Mouse (Mus musculus) adipocyte (in vitro differentiated cells): ENCODE measurements around the gene Siah1a.

ENCODE experiments used
- DNase-seq: peaks from one replicate; pipeline ENCODE4 v3.0.0-alpha.2; 2016; ENCODE audit warnings: low spot score

Siah1a gene

DNA sequence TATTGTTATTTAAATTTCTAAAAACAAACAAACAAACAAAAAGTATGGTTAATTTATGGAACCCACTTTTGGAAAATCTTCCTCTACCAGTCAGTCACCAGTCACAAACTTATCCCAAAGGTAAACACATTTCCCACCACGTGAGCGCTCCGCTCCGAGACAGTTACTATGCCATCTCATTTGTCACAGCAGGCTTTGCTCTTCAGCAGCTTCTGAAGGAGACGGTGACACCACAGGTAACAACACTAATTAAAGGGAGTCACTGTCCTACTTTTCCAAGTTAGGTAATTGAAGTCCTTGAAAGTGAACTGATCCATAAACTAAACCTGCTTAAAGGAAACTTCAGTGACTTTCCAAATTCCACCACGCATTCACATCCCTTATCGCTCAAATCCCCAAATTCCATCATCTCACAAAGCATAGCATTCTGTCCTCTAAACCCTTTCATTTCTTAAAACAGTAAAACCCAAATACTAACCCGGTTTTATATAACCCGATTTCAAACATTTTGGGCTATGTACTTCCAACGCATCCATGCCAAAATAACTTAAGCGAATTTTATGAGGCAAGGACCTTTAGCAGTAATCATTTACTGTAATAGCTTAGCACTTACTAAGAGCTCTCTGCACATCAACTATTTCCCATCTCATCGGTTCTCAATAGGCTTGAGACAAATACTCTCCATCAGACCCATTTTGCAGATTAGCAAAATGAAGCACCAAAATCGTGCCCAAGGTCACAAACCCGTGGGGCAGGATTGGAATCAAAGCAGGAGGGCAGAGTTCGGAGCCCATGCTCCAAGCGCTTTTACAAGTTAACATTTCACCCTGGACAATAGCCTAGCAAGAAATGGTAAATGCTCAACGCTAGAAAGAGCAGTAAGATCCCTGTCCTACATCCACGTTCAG, 1.2 kb downstream of the Siah1a start:
- DNase-seq = peak; percentile 75

DNA sequence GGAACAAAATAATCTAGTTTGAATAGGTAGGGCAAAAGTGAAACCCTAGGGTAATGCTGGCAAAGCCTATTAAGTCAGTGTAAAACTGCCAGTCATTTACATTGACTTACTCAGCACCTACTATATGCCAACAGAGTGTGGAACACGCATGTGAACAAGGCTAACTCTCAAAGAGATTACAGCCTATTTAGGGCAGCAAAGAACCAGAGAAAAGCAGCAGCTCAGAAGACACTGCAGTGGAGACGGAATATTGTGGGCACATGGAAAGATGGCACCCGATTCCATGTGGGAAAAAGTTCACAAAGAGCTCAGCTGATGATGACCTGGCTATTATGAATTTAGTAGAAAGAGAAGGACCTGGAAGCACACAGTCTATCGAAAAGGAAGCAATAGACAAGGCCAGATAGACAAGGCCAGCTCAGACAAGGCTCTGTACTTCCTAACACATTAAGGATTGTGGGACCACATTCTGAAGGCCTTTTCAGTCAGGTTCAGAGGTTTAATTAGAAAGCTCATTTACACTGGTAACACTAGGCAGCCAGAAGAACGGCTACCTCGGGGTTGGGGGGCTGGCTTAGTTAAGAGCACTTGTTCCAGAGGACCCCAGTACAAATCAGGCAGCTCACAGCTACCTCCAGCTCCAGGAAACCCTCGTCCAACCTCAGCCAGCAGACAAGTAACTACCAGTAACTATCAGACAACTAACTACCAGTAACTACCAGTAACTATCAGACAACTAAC, 3.0 kb downstream of the Siah1a start:
- peak; percentile 75 for DNase-seq

DNA sequence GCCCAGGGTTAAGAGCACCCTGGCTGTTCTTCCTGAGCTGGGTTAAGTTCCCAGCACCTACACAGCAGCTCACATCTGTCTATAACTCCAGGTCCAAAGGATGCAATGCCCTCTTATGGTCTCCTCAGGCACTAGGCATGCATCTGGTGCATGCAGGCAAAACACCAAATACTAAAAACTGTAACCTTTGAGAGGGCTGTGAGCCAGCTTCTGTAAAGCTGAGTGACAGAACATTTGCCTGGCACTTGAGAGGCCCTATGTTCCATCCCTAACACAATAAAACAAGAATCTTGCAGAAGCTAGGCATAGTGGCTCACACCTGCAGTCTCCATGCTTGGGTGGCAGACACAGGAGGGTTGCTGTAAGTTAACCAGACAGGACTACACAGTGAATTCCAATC, 4.1 kb downstream of the Siah1a start:
- DNase-seq = peak; percentile 50

DNA sequence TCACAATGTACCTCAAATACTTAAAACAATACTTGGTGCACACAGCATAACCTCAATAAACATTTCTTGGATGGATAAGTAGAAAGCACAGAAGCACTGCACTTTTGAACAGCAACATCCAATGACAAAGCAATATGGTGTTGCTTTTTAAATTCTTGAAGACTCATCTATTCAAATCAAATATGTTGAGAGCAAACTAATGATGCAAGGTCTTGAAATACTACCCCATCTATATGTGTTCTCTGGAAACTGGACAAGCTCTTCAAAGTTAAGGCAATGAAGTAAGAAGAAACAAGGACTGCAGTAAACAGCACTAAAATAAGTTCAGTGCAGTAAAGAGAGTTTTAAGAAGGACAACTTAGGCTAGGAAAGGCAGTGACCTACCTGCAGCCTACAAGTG, 4.8 kb downstream of the Siah1a start:
- DNase-seq = no peak

DNA sequence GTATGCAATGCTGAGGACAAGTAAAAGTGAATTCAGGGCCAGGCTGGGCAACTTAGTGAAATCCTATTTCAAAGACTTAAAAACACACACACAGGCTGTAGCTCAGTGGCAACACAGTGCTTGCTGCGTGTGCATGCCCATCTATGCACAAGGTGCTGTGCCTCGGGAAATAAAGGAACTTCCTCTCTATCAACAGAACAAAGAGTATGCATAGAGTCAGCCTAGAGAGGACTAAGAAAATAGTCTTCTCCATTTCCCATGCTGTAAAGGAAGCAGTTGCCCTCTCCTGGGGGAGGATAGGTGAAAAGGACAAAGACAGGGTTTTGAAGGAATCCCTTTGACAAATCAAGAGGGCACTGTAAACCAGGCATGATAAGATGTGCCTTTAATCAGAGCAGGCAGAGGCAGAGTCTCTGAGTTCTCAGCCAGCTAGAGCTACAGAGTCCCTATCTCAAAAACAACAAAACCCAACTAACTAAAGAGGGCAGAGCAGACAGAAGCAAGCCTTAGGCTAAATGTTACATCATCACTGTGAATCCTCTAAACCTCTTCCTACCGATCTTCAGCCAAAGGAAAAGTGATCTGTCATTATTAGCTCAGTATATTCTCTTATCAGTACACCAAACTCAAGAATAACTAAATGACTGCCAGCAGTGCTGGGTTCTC, 10.2 kb downstream of the Siah1a start:
- no peak for DNase-seq

DNA sequence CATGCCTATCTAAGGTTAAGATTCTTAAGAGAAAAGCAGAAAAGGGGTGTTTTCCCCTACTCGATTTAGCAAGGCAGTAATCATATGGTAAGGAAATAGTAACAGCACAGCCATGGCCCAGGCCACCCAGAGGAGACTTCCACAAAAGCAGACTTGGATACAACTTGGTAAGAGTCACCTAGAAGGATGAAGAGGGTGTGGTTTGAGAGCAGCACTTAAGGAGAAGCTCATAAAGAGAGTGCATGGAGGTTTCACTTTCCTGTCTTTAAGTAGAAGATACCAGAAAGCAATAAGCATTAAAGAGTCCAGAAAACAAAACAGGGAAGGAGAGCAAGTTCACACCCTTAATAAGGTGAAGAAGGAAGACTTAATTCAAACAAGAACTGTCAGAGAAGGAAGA, 10.8 kb downstream of the Siah1a start:
- DNase-seq = no peak

DNA sequence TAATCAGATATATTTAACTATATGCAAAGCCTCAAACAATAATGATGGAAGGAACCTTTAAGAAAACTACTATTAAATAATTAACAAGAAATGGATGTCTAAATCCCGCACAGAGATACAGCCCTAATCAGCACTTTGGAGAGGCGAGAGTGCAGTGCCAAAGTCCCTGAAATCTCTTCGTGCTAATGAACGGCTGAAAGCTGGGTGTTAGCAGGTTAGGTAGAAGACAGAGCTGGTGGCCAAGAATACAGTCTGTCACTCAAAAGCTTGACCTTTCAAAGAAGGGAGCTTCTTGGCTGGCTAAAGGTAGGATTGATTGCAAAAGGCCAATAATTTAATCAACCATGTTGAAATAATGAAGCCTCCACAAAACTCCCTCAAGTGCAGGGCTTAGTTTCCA, 11.6 kb downstream of the Siah1a start:
- no peak for DNase-seq

DNA sequence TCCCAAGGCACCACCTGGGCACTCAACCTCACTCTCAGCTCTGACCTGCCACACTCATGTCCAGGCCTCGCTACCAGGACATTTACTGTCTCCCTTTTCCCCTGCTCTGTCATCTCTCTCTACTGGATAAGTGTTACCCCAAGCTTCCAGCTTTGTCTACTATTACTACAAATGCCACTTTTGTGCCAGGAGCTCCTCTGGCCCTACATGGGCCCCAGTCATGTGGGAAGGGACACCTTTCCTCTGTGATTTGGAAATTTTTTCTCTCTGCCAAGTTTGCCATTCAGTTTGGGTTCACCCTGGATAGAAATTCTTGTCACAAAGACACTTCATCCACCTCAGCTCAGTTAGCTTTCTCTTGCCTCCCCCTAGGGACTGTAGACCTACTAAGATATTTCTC, 14.9 kb downstream of the Siah1a start:
- DNase-seq = no peak

DNA sequence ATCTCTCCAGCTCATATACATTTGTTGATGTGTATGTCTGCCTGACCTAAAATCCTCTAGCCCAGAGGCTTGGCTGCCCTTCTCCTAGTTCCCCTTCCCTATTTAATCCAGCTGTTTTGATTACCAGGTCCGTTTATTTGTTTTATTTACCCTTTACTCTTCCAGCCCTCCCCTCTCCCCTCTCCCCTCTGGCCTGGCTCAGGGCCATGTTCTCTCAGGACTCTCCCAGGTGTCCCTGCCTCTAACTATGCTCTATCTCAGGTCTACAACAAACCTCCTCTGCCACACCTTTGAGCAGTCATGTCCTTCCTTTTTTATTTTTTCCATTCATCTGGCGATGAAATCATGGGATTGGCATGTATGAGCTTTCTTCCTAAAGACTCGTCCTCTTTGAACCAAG, 15.4 kb downstream of the Siah1a start:
- DNase-seq = no peak

DNA sequence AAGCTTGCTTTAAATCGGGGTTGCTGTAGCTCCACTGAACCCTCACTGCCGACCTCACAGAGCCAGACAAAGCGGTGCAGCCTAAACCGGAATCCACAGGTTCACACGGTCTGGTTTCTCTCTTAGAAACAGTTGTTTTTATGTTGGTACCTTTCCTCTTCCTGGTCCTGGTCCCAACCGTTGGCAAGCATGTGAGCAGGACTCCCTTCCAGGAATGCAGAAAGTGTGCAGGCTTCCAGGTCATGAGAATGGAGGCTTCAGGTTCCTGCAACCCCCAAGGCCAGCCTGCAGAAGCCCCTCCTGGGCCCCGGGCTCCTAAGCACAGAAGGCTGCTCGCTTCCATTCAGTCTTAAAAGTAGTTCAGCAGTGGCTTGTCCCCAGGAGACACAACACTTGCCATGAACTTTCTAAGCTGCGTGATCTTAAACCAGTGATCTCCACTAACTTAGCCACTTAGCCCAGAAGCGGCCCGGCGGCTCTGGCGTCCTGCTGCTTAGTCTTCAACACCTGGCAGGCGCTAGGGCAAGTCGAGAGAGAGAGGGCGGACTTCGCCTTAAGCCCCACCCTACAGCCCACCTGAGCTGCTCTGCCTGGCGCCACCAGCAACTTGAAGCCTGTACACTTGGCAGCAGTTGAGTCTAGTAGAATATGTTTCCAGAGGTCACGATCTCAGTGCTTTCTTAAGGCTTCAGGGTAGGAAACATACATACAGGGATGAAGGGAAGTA, 17.3 kb downstream of the Siah1a start:
- DNase-seq = peak; percentile 62

DNA sequence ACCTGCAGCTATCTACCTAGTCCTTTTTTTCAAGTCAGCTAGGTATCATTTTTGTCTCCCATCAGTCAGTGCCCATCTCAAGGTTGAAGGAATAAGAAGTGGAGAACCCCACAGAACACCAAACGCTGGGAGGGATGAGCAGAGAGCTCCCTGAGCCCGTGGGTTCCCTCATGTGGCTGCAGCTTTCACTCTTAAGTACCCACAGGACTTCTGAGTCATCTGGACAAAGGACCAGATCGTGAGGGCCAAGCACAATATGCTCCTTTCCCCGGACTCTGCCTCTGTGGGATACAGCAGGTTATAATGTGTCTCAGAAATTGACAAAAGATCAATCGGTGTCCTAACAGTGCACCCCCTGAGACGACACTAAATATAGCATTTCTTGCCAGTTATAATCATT, 18.8 kb downstream of the Siah1a start:
- DNase-seq = no peak

DNA sequence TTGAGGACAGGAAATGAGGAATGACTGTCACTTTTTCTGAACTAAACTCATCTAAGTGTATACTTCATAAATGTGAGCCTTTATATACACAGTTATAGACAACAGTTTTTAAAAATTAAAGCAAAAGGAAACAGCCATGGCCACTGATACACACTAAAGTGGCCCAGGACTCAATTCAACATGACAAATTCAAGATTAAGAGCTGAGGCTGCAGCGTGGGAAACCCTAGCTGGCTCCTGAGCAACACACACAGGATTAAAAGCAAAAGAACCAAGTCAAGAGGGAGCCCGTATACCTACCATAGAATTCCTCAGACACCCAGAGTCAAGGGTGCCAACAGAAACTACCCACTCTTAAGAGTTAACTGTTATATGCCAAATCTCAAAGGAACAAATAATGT, 24.2 kb downstream of the Siah1a start:
- DNase-seq = no peak

DNA sequence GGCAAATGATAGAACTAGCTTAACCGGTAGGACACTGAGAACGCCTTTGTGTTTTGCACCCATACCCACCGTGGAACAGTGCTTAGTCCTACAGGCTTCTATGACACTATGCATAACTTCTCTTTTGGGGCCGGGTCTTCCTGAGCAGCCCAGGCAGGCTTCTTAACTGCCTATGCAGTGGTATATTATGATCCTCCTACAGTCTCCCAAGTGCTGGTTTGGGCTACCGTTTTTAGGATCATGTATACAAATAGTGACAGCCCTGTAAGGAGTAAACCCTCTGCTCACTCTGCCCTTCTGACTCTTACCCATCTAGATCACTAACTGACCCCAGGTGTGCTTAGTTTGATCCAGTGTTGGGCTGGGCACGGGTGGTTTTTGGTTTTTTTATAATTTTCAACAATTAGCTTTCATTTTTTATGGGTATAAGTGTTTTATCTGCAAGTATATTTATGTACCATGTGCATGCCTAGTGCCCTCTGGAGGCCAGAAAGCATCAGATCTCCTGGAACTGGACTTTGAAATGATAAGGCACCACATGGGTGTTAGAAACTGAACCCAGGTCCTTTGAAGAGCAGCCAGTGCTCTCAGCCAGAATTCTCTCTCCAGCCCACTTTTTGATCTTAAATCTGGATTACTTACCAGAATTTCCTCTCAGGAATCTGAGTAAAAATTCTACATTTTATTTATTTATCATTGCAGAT, 24.8 kb downstream of the Siah1a start:
- no peak for DNase-seq

DNA sequence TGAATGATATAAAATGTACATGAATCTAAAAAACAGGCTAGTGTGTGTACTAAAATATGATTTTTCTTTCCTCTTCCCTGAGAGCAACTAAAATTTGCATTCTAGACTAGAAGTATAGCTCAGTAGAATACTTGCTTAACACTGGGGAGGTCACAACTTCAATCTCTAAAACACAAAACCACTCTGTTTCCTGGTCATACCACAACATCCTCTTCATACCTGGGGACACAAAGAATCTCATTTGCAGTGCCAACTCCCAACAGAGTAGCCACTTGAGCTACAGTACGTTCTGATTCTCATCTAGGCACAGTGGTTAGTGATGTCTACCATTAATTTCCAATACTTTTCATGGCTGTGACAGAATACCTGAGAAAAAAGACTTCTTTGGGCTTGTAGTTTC, 26.4 kb downstream of the Siah1a start:
- no peak for DNase-seq

DNA sequence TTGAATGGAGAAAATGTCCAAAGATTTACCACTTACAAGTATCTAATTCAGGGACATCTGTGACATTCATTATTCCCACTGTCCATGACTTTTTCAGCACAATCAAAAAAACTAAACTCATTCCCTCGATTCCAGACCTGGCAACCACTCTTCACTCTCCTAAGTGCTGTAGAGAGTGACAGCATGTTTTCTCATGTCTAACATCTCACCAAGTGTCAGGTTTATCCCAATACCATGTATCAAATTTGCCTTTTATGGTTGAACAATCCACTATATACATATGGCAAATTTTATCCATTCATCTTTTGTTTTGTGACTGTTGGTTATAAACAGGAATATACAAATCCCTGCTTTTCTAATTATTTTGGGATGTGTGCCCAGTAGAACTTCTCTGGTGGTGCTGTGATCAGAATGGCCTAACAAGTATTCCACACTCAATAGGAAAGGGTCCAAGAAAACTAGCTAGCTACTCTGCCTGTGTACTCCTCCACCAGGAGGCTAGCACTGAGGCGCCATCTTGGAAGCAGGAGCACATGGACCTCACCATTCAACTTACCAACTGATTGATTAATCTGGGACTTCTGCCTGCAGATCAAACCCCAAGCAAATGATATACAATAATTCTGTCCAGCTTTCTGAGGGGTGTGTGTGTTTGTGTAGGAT, 27.3 kb downstream of the Siah1a start:
- DNase-seq = no peak

DNA sequence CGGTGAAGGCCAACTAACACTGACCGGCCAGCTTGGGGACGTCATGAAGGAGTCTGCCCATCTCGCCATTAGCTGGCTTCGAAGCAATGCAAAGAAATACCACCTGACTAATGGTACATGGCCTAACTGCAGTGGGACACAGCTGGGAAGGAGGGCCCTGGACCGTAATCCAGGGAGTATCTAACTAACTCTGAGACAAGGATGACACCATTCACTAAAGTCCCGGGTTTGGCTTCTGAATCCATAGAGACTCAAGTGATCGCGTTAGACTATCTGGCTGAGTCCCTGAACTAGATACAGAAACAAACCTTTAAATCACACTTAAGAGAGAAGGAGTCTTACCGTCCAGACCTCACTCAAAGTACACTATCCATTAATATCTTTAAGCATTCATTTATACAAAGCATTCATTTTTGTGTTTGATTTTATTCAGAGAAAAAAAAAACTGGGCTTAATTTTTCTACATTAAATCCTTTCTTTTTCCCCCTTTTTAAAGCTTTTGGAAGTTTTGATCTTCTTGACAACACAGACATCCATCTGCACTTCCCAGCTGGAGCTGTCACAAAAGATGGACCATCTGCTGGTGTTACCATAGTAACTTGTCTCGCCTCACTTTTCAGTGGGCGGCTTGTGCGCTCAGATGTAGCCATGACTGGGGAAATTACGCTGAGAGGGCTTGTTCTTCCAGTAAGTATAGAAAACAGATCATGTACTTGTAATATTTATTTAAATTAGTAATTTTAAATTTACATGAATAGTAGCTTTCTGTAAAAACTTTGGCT, 32.1 kb downstream of the Siah1a start:
- no peak for DNase-seq

DNA sequence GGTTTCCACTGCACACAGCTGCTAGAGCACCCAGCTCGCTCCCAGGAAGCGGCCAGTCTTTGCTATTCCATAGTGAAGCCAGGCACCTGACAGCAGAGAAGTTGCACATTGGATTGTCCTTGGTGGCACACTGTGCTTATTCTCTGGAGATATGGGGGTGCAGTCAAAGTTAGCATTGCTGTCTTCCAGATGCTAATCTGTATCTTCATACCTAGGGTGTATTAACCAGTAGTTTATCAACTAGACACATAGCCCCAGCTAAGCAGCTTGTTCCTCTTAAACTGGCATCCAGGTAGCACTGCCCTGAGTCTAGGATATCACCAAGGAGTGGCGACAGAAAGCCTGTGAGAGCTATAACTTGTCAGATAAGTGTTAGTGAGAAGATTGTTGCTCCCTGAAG, 33.1 kb downstream of the Siah1a start:
- no peak for DNase-seq

DNA sequence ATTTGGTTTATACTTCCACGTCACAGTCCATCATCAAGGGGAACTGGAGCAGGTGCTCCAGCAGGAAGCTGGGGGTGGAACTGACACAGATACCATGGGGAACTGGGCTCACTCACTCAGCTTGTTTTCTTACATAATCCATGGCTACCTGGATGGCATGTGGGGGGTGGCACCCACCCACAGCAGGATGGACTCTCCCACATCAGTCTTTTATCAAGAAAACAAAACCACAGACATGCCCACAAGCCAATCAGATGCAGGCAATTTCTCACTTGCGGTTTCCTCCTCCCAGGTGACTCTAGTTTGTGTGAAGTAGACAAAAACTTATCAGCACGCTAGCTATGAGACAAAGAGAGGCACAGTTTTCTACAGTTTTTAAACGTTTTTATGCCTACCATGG, 37.9 kb downstream of the Siah1a start:
- no peak for DNase-seq

DNA sequence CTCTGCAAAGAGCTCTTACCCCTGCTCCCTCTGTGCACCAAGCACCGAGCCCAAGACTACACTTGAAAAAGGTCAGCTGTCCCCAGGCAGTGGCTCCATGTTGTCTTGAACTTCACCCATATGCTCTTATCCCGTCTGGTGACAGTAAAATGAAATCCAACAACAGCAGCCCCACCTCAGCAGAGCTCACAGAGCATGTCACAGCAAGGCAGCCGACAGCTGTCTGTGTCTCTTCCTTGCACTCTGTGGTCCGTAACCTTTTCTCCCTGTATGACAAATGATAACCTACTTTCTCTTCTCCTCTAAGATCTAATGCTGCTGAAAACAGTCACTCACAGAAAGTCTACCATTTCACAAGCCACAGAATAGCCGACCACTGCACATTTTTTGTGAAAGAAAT, 39.0 kb downstream of the Siah1a start:
- no peak for DNase-seq

DNA sequence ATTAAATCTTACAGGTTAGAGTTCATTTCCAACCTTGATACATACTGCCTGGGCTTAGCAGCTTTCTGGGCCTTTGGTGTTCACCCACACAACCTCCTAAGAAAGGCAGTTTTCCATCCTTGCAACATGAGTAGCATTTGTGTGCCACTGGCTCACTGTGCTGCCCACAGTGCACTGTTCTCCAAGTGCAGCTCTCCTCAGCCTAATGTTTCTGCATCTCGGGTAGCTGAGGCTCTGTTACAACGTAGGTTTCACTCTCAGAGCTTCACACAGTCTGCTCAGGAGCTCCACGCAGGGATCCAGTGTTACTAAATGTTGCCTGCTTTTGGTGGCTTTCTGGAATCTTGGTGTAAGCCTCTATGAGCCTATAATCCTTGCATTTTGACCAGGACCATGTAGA, 40.4 kb downstream of the Siah1a start:
- no peak for DNase-seq
